8 mouse cellular contexts compared by ENCODE assay signal in the genomic region with DNA sequence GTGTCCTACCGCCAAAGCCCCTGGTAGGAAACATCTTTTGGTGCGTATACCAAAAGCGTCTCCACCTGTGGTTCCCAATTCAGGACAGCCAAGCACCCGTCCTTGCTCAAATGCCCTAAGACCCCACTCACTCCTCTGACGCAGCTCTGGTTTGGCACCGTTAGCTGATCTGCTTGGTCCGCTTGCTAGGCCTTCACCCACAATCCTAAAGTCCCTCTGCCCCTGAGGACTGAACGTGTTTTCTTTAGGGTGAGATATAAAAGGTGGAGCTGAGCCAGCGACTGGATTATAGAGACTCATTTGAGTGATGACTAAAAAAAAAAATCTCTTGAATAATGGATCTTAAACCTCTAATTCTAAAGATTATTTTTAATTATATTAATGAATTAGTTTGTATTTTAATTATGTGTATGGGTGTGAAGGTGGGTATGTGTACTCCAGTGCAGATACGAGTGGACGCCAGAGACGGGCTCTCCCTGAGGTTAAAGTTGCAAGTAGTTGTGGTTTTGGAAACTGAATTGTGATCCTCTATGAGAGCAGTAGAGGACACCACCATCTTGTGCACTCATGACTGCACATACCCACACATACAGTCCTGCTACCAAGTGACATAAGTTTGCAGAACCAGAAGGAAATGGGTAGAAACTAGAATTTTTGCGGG. TPM values are rescaled to one million over a fixed set of nuclear protein-coding genes. Genes with fewer than 3 reads are reported as not detected.
A peak's percentile ranks its signal among the peaks of the same experiment; 100 is the strongest.
DNase-seq lines count a peak whose midpoint lies in the region; ATAC-seq and TF ChIP-seq lines count a peak whose summit lies in the region.

No protein-coding gene starts in this region.

- peak overlapping the region; percentile 64 for H3K9ac ChIP-seq in hindbrain, embryonic 14.5 days
- H3K9ac ChIP-seq in midbrain, embryonic 15.5 days = peak overlapping the region; percentile 93

- H3K4me3 ChIP-seq in left cerebral cortex, adult 2 months = peak overlapping the region; percentile 88
- peak overlapping the region; percentile 85 for H3K4me3 ChIP-seq in bone marrow macrophage, adult 2 months (ENCODE audit: insufficient read depth, low read length)
- peak overlapping the region; percentile 95 for H3K4me3 ChIP-seq in hindbrain, embryonic 14.5 days (replicated peaks; ENCODE audit: low read length)
- peak overlapping the region; percentile 94 for H3K4me3 ChIP-seq in midbrain, embryonic 15.5 days

- H3K4me2 ChIP-seq in hindbrain, embryonic 14.5 days (replicated peaks) = peak overlapping the region; percentile 74
- H3K4me2 ChIP-seq in midbrain, embryonic 15.5 days = peak overlapping the region; percentile 87

- H3K9me3 ChIP-seq in hindbrain, embryonic 14.5 days (ENCODE audit: control insufficient read depth, low read length) = no peaks in the 10 kb centered on the region
- no peaks in the 10 kb centered on the region for H3K9me3 ChIP-seq in midbrain, embryonic 15.5 days

- 24% methylated on average over 13 of the region's 13 CpGs for WGBS in hindbrain, embryonic 14.5 days
- 20% methylated on average over 13 of the region's 13 CpGs for WGBS in midbrain, embryonic 15.5 days

- peaks cover 7% of the 10 kb centered on the region; the same call in 1 of the 2 replicates for H3K36me3 ChIP-seq in hindbrain, embryonic 14.5 days (replicated peaks; ENCODE audit: control insufficient read depth, insufficient read depth)
- no peaks in the 10 kb centered on the region for H3K36me3 ChIP-seq in midbrain, embryonic 15.5 days (replicated peaks)

- TF ChIP-seq CTCF in left cerebral cortex, adult 2 months (IDR thresholded peaks at IDR 0.05) = no peak
- no peak for TF ChIP-seq CTCF in bone marrow macrophage, adult 2 months (IDR thresholded peaks at IDR 0.05; ENCODE audit: low read depth, low read length)

- no peak for TF ChIP-seq POLR2A in bone marrow macrophage, adult 2 months (IDR thresholded peaks at IDR 0.05; ENCODE audit: borderline replicate concordance, low read depth, low read length)

- intact Hi-C loops in left cerebral cortex, adult 2 months (cut with DNase I) = loop anchor here (1.0 to 2.0 kb wide), 2 partner anchors 48 to 85 kb away; a partner anchor contains a TSS

- ATAC-seq in hindbrain, embryonic 14.5 days (ENCODE audit: low FRiP score) = peak; percentile 10
- peak; percentile 31 for ATAC-seq in midbrain, embryonic 15.5 days (replicated peaks)

- H3K4me1 ChIP-seq in bone marrow macrophage, adult 2 months (ENCODE audit: control insufficient read depth, insufficient read depth, low read length) = peaks cover 38% of the 10 kb centered on the region
- H3K4me1 ChIP-seq in hindbrain, embryonic 14.5 days (replicated peaks; ENCODE audit: control insufficient read depth, insufficient read depth, low read length) = peaks cover 17% of the 10 kb centered on the region
- H3K4me1 ChIP-seq in midbrain, embryonic 15.5 days = peaks cover 26% of the 10 kb centered on the region

- DNase-seq in left cerebral cortex, adult 2 months (ENCODE audit: extremely low spot score in 1 of 2, low spot score in 2 of 2) = no peak
- DNase-seq in left cerebral cortex, adult 8-10 months (ENCODE audit: low spot score in 2 of 2) = no peak
- no peak for DNase-seq in hindbrain, embryonic 14.5 days (ENCODE audit: low spot score)
- no peak for DNase-seq in retina, postnatal 1 day
- DNase-seq in urinary bladder, postnatal 4 days (ENCODE audit: low spot score in 2 of 2) = no peak
- DNase-seq in adrenal gland, postnatal 4 days (ENCODE audit: low spot score in 2 of 2) = no peak

- peak overlapping the region; percentile 96 for H3K27ac ChIP-seq in left cerebral cortex, adult 2 months
- peak overlapping the region; percentile 28 for H3K27ac ChIP-seq in bone marrow macrophage, adult 2 months (ENCODE audit: insufficient read depth, low read depth, low read length)
- peak overlapping the region; percentile 78 for H3K27ac ChIP-seq in hindbrain, embryonic 14.5 days
- peak overlapping the region; percentile 91 for H3K27ac ChIP-seq in midbrain, embryonic 15.5 days

- H3K27me3 ChIP-seq in hindbrain, embryonic 14.5 days (ENCODE audit: control insufficient read depth, insufficient read depth, low read length) = no peaks in the 10 kb centered on the region
- H3K27me3 ChIP-seq in midbrain, embryonic 15.5 days (replicated peaks) = no peaks in the 10 kb centered on the region

RNA-seq across cellular contexts. Expression of a gene that starts 0.9 kb away (rescaled TPM):
- 10 to 100 TPM; 67.3 to 68.3 TPM for total RNA-seq in left cerebral cortex, adult 2 months (2021)
- total RNA-seq in left cerebral cortex, adult 8-10 months (2022) = 10 to 100 TPM; 48.8 to 58.9 (median 56.3) TPM
- 44.1 and 44.2 TPM in 2 replicates for polyA plus RNA-seq in bone marrow macrophage, adult 2 months (2012; ENCODE audit: insufficient read depth, insufficient read length, missing spikeins)
- polyA plus RNA-seq in hindbrain, embryonic 14.5 days (2014; fragmentation: Nextera tagmentation; extraction: Ambion mirVana) = 55.9 and 58.5 TPM in 2 replicates
- 80.0 and 86.3 TPM in 2 replicates for polyA plus RNA-seq in midbrain, embryonic 15.5 days (2015; fragmentation: Nextera tagmentation; extraction: Ambion mirVana)
- total RNA-seq in adrenal gland, postnatal 4 days (2021) = 10 to 100 TPM; 51.9 to 60.5 TPM

RNA-seq across cellular contexts. Expression of a gene that starts 26.3 kb away (rescaled TPM):
- 10 to 100 TPM; 70.1 to 71.4 TPM for total RNA-seq in left cerebral cortex, adult 2 months (2021)
- 10 to 100 TPM; 65.1 to 79.3 (median 69.9) TPM for total RNA-seq in left cerebral cortex, adult 8-10 months (2022)
- polyA plus RNA-seq in bone marrow macrophage, adult 2 months (2012; ENCODE audit: insufficient read depth, insufficient read length, missing spikeins) = 44.3 and 55.0 TPM in 2 replicates
- polyA plus RNA-seq in hindbrain, embryonic 14.5 days (2014; fragmentation: Nextera tagmentation; extraction: Ambion mirVana) = 122 and 133 TPM in 2 replicates
- 123 and 132 TPM in 2 replicates for polyA plus RNA-seq in midbrain, embryonic 15.5 days (2015; fragmentation: Nextera tagmentation; extraction: Ambion mirVana)
- 100 to 1,000 TPM; 105 to 110 TPM for total RNA-seq in adrenal gland, postnatal 4 days (2021)

RNA-seq across cellular contexts. Expression of a gene that starts 32.8 kb away (rescaled TPM):
- not detected for total RNA-seq in left cerebral cortex, adult 2 months (2021)
- total RNA-seq in left cerebral cortex, adult 8-10 months (2022) = not detected
- polyA plus RNA-seq in bone marrow macrophage, adult 2 months (2012; ENCODE audit: insufficient read depth, insufficient read length, missing spikeins) = not detected in 2 replicates
- polyA plus RNA-seq in hindbrain, embryonic 14.5 days (2014; fragmentation: Nextera tagmentation; extraction: Ambion mirVana) = not detected in 2 replicates
- polyA plus RNA-seq in midbrain, embryonic 15.5 days (2015; fragmentation: Nextera tagmentation; extraction: Ambion mirVana) = not detected in 2 replicates
- under 1 TPM in 1 of 2 experiments, not detected in 1; 0.22 TPM for total RNA-seq in adrenal gland, postnatal 4 days (2021)

RNA-seq across cellular contexts. Expression of a gene that starts 42.2 kb away (rescaled TPM):
- total RNA-seq in left cerebral cortex, adult 2 months (2021) = not detected
- total RNA-seq in left cerebral cortex, adult 8-10 months (2022) = not detected
- polyA plus RNA-seq in bone marrow macrophage, adult 2 months (2012; ENCODE audit: insufficient read depth, insufficient read length, missing spikeins) = not detected in 2 replicates
- 4.2 and 4.7 TPM in 2 replicates for polyA plus RNA-seq in hindbrain, embryonic 14.5 days (2014; fragmentation: Nextera tagmentation; extraction: Ambion mirVana)
- 1.6 and 2.0 TPM in 2 replicates for polyA plus RNA-seq in midbrain, embryonic 15.5 days (2015; fragmentation: Nextera tagmentation; extraction: Ambion mirVana)
- 1 to 10 TPM in 1 of 2 experiments, not detected in 1; 2.2 TPM for total RNA-seq in adrenal gland, postnatal 4 days (2021)

RNA-seq across cellular contexts. Expression of a gene that starts 48.5 kb away (rescaled TPM):
- total RNA-seq in left cerebral cortex, adult 2 months (2021) = 100 to 1,000 TPM; 209 to 213 TPM
- total RNA-seq in left cerebral cortex, adult 8-10 months (2022) = 100 to 1,000 TPM; 160 to 204 (median 189) TPM
- 72.5 and 76.6 TPM in 2 replicates for polyA plus RNA-seq in bone marrow macrophage, adult 2 months (2012; ENCODE audit: insufficient read depth, insufficient read length, missing spikeins)
- polyA plus RNA-seq in hindbrain, embryonic 14.5 days (2014; fragmentation: Nextera tagmentation; extraction: Ambion mirVana) = 147 and 154 TPM in 2 replicates
- polyA plus RNA-seq in midbrain, embryonic 15.5 days (2015; fragmentation: Nextera tagmentation; extraction: Ambion mirVana) = 157 TPM in 2 replicates
- total RNA-seq in adrenal gland, postnatal 4 days (2021) = 10 to 100 TPM; 54.6 to 55.0 TPM

Comparison
In these comparisons a context has a peak if more than half of its experiments do, and no peak if none do; other contexts are left out.
1. H3K27ac ChIP-seq: peak in every context shown above with its lines; median percentile 96 in left cerebral cortex, adult 2 months; 91 in midbrain, embryonic 15.5 days; 78 in hindbrain, embryonic 14.5 days; 28 in bone marrow macrophage, adult 2 months.